ENCODE assay signal across 22 mouse cellular contexts in genomic region chr7:96707112-96707511, GRCm38 (mm10).
DNase-seq lines count a peak whose midpoint lies in the region; ATAC-seq and TF ChIP-seq lines count a peak whose summit lies in the region.
"Had no signal": no experiment of that assay in that cellular context is flagged by ENCODE, and none has a peak within 500 bp of the region (broad histone marks: within the 10 kb centered on the region; RNA-seq: fewer than 3 reads in every experiment).

No protein-coding gene starts in this region.

- no peak overlapping the region for H3K4me2 ChIP-seq in stomach, embryonic 16.5 days (ENCODE audit: low read depth, low read length)
- H3K4me2 ChIP-seq in stomach, postnatal 0 days (replicated peaks; ENCODE audit: low read depth) = no peak overlapping the region
- H3K4me2 ChIP-seq: embryonic facial prominence, embryonic 12.5 days; embryonic facial prominence, embryonic 15.5 days; heart, embryonic 11.5 days; hindbrain, embryonic 12.5 days; hindbrain, embryonic 15.5 days had no signal

- no peak for DNase-seq in stomach, postnatal 0 days (ENCODE audit: low spot score)
- DNase-seq in CD4-positive helper T cell, adult 2 months (ENCODE audit: low read depth, low spot score) = peak; percentile 31
- DNase-seq in Muller cell, postnatal 12 days (ENCODE audit: inconsistent ontology term) = peak; percentile 26
- DNase-seq in urinary bladder, postnatal 10 days (ENCODE audit: low spot score) = no peak
- no peak for DNase-seq in kidney, adult 11 months
- no peak for DNase-seq in embryo, embryonic 9.5 days (ENCODE audit: extremely low spot score)
- DNase-seq: adrenal gland, adult 2 months; adrenal gland, postnatal 14 days; cerebellum, adult 11-12 months; cerebellum, adult 9-10 months; cerebellum, postnatal 14 days; forebrain, postnatal 0 days; gastrocnemius, adult 2 months; gastrocnemius, postnatal 14 days had no signal

- no peak for TF ChIP-seq EP300 in stomach, postnatal 0 days (optimal IDR thresholded peaks at IDR 0.05)

- no peak overlapping the region for H3K4me3 ChIP-seq in stomach, embryonic 16.5 days (replicated peaks; ENCODE audit: low read length)
- H3K4me3 ChIP-seq in stomach, postnatal 0 days (ENCODE audit: low read depth, low read length) = no peak overlapping the region
- H3K4me3 ChIP-seq: embryonic facial prominence, embryonic 12.5 days; embryonic facial prominence, embryonic 15.5 days; gastrocnemius, adult 2 months; hindbrain, embryonic 12.5 days; hindbrain, embryonic 15.5 days had no signal

- no peaks in the 10 kb centered on the region for H3K9me3 ChIP-seq in stomach, embryonic 16.5 days (replicated peaks; ENCODE audit: control insufficient read depth, low read length)
- no peaks in the 10 kb centered on the region for H3K9me3 ChIP-seq in stomach, postnatal 0 days (ENCODE audit: control insufficient read depth, low read length)
- H3K9me3 ChIP-seq: embryonic facial prominence, embryonic 12.5 days; embryonic facial prominence, embryonic 15.5 days; hindbrain, embryonic 12.5 days; hindbrain, embryonic 15.5 days had no signal

- no peaks in the 10 kb centered on the region; the same call in 1 of the 2 replicates for H3K36me3 ChIP-seq in stomach, embryonic 16.5 days (ENCODE audit: control insufficient read depth, insufficient read depth, low read length)
- no peaks in the 10 kb centered on the region for H3K36me3 ChIP-seq in stomach, postnatal 0 days (ENCODE audit: control insufficient read depth, insufficient read depth, low read length)
- H3K36me3 ChIP-seq: hindbrain, embryonic 15.5 days had no signal

- no peak overlapping the region for H3K9ac ChIP-seq in stomach, embryonic 16.5 days (ENCODE audit: low read length)
- no peak overlapping the region for H3K9ac ChIP-seq in stomach, postnatal 0 days (ENCODE audit: low read length)
- H3K9ac ChIP-seq: embryonic facial prominence, embryonic 12.5 days; embryonic facial prominence, embryonic 15.5 days; forebrain, postnatal 0 days; hindbrain, embryonic 12.5 days; hindbrain, embryonic 15.5 days had no signal

- no peak for TF ChIP-seq CTCF in stomach, postnatal 0 days (IDR thresholded peaks at IDR 0.05; ENCODE audit: low read depth)

- H3K27ac ChIP-seq in stomach, embryonic 16.5 days (ENCODE audit: low read length) = 0 out of 2 replicates have a peak overlapping the region, but pooled peaks have one; percentile 50
- H3K27ac ChIP-seq in stomach, postnatal 0 days (replicated peaks) = no peak overlapping the region
- H3K27ac ChIP-seq: embryonic facial prominence, embryonic 12.5 days; embryonic facial prominence, embryonic 15.5 days; gastrocnemius, adult 2 months; hindbrain, embryonic 12.5 days; hindbrain, embryonic 15.5 days had no signal

- no peaks in the 10 kb centered on the region for H3K4me1 ChIP-seq in stomach, embryonic 16.5 days (ENCODE audit: control insufficient read depth, insufficient read depth, low read length)
- H3K4me1 ChIP-seq in stomach, postnatal 0 days (replicated peaks; ENCODE audit: control insufficient read depth, insufficient read depth) = no peaks in the 10 kb centered on the region
- H3K4me1 ChIP-seq: hindbrain, embryonic 12.5 days had no signal

- no peak for ATAC-seq in stomach, embryonic 16.5 days (ENCODE audit: insufficient read depth, low FRiP score)
- ATAC-seq in stomach, postnatal 0 days (ENCODE audit: low FRiP score, low TSS enrichment) = no peak
- ATAC-seq: forebrain, embryonic 14.5 days; forebrain, postnatal 0 days; intestine, postnatal 0 days had no signal

- H3K27me3 ChIP-seq in stomach, embryonic 16.5 days (ENCODE audit: control insufficient read depth, insufficient read depth, low read length) = no peaks in the 10 kb centered on the region
- no peaks in the 10 kb centered on the region for H3K27me3 ChIP-seq in stomach, postnatal 0 days (ENCODE audit: control insufficient read depth, insufficient read depth, low read length)
- H3K27me3 ChIP-seq: embryonic facial prominence, embryonic 12.5 days; embryonic facial prominence, embryonic 15.5 days; hindbrain, embryonic 15.5 days had no signal

- WGBS in stomach, embryonic 16.5 days = 81% methylated on average over 2 of the region's 2 CpGs
- whole genome bisulfite sequencing in stomach, postnatal 0 days = 82% methylated on average over 2 of the region's 2 CpGs

Comparison
In these comparisons a context has a peak if more than half of its experiments do, and no peak if none do; other contexts are left out.
1. DNase-seq: peak in CD4-positive helper T cell, adult 2 months (single experiment) and Muller cell, postnatal 12 days (single experiment); none in stomach, postnatal 0 days (single experiment), urinary bladder, postnatal 10 days (single experiment), kidney, adult 11 months (single experiment) and embryo, embryonic 9.5 days (single experiment).